Mouse (Mus musculus) bone marrow macrophage, adult 2 months (primary cell): ENCODE measurements around the gene Dmbx1.

Experiments used
- CTCF ChIP-seq: IDR thresholded peaks from 2 replicates; pipeline ENCODE4 v1.5.1; 2012; ENCODE audit warnings: low read depth, mild to moderate bottlenecking, low read length, moderate library complexity
- POLR2A ChIP-seq: IDR thresholded peaks from 2 replicates; pipeline ENCODE4 v1.6.1; 2012; ENCODE audit warnings: mild to moderate bottlenecking, low read depth, low read length, borderline replicate concordance

DNA sequence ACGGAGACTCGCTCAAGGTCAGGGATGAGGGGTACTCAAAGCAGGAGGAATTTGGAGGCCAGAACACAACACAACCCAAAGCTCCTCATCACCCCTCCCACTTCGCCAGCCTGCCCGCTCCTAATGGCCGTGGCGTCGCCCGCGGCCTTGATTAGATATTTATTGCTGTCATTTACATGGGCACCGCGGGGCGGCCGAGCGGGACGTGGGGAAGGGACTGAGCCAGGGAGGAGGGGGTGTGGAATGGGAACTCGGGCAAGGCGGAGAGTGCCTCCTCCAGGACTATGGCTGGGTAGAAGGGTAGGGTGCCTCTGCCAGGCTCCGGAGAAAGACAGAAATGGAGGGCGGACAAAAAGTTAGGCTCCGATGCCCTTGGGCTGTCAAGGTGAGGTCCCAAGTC, 3.1 kb downstream of the Dmbx1 start:
- TF ChIP-seq CTCF = no peak
- no peak for TF ChIP-seq POLR2A
